Mouse (Mus musculus): ENCODE data around the gene Nkx6-2. TPM values are rescaled to one million over a fixed set of nuclear protein-coding genes. Genes with fewer than 3 reads are reported as not detected.

The Nkx6-2 gene
- total RNA-seq, 2 experiments from 2014 or later: 0.29 to 0.37 TPM

Other genes starting within 250 kb of the Nkx6-2 start
- gene Inpp5a, start 193.7 kb downstream of the Nkx6-2 start, total RNA-seq (2021): 10 to 100 TPM; 41.2 to 43.2 TPM
- gene Cfap46, start 101.0 kb upstream of the Nkx6-2 start, total RNA-seq (2021): 1 to 10 TPM; 3.4 to 3.9 TPM